Mouse (Mus musculus): ENCODE results near the gene Padi6. TPM values are rescaled to one million over a fixed set of nuclear protein-coding genes. Genes with fewer than 3 reads are reported as not detected.
A peak's percentile ranks its signal among the peaks of the same experiment; 100 is the strongest.

Padi6 gene
- polyA plus RNA-seq, 1 experiment from 2014 or later = not detected

DNA sequence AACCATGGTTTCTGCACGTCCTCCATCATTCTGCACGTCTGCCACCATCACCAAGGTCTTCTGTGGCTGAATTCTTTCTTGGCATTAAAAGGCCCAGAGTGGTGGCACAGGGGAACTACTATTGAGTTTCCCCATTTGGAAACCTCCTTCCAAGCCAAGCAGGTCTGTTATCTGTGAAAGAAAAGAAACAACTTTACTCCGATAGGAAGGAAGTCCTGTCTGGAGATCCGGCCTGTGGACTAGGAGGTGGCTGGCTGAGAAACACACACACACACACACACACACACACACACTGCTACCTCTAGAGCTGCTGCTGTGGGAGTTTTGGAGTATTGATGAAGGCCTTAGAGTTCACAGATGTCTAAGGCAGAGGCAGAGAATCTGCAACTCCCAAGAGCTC, 48.9 kb downstream of the Padi6 start:
- no peak overlapping the region for H3K4me2 ChIP-seq (replicated peaks)
- H3K27me3 ChIP-seq = peaks cover 11% of the 10 kb centered on the region
- no peak overlapping the region for H3K9ac ChIP-seq (replicated peaks)
- no peaks in the 10 kb centered on the region for H3K36me3 ChIP-seq
- no peak overlapping the region for H3K27ac ChIP-seq (replicated peaks)
- 84% methylated on average over 4 of the region's 4 CpGs for WGBS
- ATAC-seq (ENCODE audit: low FRiP score, low read depth) = no peak
- no peaks in the 10 kb centered on the region for H3K9me3 ChIP-seq
- no peak overlapping the region for H3K4me3 ChIP-seq
- no peaks in the 10 kb centered on the region for H3K4me1 ChIP-seq

DNA sequence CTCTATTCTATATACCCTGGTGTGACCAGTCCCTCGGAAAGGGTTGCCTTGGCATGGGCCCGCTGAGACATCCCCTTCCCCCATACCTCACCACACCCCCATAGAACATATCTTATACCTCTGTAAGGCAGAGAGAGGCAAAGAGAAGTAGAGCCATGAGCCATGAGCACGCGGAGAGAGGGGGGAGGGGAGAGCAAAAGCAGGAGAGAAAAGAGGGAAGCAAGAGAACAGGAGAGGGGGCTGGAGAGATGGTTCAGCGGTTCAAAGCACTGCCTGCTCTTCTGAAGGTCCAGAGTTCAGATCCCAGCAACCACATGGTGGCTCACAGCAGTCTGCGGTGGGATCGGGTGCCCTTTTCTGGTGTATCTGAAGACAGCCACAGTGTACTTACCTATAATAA, 51.0 kb downstream of the Padi6 start:
- H3K9me3 ChIP-seq = no peaks in the 10 kb centered on the region
- no peak overlapping the region for H3K4me3 ChIP-seq
- no peak overlapping the region for H3K4me2 ChIP-seq (replicated peaks)
- H3K4me1 ChIP-seq = 0 out of 2 replicates have a peak, but pooled peaks cover 5% of the 10 kb centered on the region
- 0 out of 2 replicates have a peak, but pooled peaks cover 4% of the 10 kb centered on the region for H3K27me3 ChIP-seq
- no peak for ATAC-seq (ENCODE audit: low FRiP score, low read depth)
- no peak overlapping the region for H3K27ac ChIP-seq (replicated peaks)
- WGBS = 72% methylated on average over 7 of the region's 7 CpGs
- H3K9ac ChIP-seq (replicated peaks) = no peak overlapping the region
- H3K36me3 ChIP-seq = no peaks in the 10 kb centered on the region

DNA sequence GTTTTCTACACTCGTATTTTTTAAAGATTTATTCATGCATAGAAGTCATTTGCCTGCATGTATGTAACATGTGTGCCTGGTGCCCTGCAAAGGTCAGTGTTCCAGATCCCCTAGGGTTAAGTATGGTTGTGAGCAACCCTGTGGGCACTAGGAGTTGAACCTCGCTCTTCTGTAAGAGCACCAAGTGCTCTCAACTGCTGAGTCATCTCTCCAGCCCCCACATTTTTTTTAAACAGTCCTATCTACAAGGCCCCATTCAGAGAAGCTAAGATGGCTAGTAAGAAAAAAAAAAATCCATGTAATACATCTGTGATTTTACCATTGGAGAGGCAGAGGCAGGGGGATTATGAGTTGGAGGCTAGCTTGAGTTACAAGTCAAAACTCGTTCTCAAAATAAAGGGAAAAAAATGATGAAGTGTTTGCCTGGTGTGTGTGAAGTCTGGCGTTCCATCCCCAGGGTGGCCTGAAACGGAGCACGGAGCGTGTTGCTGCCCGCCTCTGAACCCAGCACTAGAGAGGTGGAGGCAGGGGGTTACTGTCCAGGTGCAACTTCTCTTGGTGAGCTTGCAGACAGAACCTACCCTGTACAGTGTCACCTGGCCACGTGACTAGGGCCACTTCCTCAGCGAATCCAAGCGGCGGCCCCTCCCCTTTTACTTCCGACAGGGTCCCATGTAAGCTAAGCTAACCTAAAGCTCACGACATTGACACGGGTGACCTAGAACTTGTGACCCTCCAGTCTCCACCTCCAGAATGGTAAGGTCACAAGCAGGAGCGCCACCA, 52.4 kb downstream of the Padi6 start:
- 0 out of 2 replicates have a peak, but pooled peaks cover 5% of the 10 kb centered on the region for H3K4me1 ChIP-seq
- H3K9ac ChIP-seq (replicated peaks) = no peak overlapping the region
- no peak for ATAC-seq (ENCODE audit: low FRiP score, low read depth)
- H3K36me3 ChIP-seq = no peaks in the 10 kb centered on the region
- H3K9me3 ChIP-seq = no peaks in the 10 kb centered on the region
- 82% methylated on average over 16 of the region's 16 CpGs for WGBS
- no peak overlapping the region for H3K4me2 ChIP-seq (replicated peaks)
- H3K27me3 ChIP-seq = peaks cover 13% of the 10 kb centered on the region; the same call in 1 of the 2 replicates
- H3K4me3 ChIP-seq = no peak overlapping the region
- no peak overlapping the region for H3K27ac ChIP-seq (replicated peaks)

DNA sequence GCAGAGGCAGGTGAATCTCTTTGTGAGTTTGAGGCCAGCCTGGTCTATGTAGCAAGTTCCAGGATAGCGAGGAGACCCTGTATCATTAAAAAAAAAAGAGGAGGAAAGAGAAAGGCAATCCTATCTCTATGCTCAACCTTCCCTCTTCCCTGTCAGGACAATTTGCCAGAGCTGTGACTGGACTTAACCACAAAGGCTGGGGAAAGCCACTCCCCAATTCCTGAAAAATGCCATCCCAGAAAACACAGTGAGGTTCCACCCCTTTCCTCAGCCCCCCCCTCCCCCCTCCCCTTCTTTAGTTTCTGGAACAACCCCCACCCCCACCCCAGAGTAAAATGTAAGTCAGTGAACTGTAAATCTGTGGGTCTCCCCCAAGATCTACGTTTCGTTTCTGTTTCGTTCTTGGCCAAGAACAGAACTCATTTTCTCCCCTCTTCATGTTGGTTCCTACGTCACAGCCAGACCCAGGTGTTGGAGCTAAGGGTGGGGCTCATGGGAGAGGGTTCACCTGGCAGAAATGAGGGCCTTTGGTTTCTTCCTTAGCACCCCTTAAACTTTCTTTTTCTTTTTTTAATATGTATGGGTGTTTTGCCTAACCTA, 53.5 kb downstream of the Padi6 start:
- ATAC-seq (ENCODE audit: low FRiP score, low read depth) = no peak
- Histone ChIP-seq H3K27ac (replicated peaks) (no peak overlapping the region), H3K9ac (replicated peaks) (no peak overlapping the region), H3K27me3 (peaks cover 14% of the 10 kb centered on the region; the same call in 1 of the 2 replicates), H3K4me1 (peaks cover 12% of the 10 kb centered on the region), H3K9me3 (no peaks in the 10 kb centered on the region), H3K4me3 (no peak overlapping the region), H3K36me3 (no peaks in the 10 kb centered on the region), H3K4me2 (replicated peaks) (no peak overlapping the region)
- 92% methylated on average over 5 of the region's 5 CpGs for WGBS

DNA sequence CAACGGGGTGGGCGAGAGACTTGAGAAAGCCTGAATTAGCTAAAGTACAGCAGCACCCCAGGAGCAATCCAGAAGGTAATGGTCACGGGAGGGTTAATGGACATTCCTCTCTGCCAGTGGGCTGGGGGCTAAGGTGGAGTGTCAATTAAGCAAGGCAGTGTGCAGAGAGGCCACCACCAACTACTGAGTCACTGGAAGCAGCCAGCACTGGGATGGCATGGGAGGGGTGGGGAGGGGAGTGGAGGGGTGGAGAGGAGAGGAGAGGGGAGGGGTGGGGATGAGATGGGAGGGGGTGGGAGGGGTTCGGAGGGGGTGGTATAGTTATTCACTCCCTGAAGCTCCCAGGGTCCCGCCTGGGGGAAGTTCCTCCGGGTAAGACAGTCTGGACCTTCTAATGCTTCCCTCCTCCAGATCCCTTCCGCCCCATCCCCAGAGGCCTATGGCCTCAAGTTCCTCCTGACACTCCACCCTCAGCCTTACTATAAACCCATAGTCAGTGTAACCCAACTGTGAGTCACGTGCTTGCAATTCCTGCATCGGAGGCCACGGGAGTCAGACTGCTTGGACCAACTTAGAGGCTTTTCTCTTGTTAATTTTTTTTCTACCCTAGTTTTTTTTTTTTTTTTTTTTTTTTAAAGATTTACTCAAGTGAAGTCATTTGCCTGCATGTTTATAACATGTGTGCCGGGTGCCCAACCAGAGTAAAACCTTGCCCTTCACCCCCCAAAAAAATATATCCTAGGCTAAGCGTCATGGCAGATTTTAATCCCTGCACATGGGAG, 54.2 kb downstream of the Padi6 start:
- H3K36me3 ChIP-seq = no peaks in the 10 kb centered on the region
- WGBS = 67% methylated on average over 11 of the region's 12 CpGs
- H3K9me3 ChIP-seq = no peaks in the 10 kb centered on the region
- no peak overlapping the region for H3K4me2 ChIP-seq (replicated peaks)
- H3K4me1 ChIP-seq = peaks cover 16% of the 10 kb centered on the region
- H3K4me3 ChIP-seq = no peak overlapping the region
- peaks cover 14% of the 10 kb centered on the region; the same call in 1 of the 2 replicates for H3K27me3 ChIP-seq
- no peak overlapping the region for H3K9ac ChIP-seq (replicated peaks)
- no peak for ATAC-seq (ENCODE audit: low FRiP score, low read depth)
- H3K27ac ChIP-seq (replicated peaks) = no peak overlapping the region

DNA sequence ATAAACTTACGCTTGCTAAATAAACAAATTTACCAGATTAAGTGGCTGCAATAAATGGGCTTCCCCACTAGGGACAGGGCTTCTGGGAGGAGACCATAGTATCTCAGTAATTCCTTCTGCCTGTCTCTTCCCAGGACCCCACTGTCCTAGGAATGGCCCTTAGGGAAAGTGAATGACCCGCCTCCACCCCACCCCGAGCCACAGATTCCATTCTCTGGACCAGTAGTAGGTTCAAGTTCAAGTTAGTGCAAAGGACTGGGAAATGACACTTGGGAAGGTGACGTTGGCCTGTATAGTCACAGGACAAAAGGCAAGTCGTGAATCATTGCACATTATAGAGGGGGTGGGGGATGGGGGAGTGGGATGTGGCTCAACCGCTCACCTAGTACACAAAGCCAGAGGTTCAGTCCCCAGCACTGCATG, 57.6 kb downstream of the Padi6 start:
- WGBS = 67% methylated on average over 6 of the region's 6 CpGs
- Histone ChIP-seq H3K9ac (replicated peaks) (no peak overlapping the region), H3K36me3 (no peaks in the 10 kb centered on the region), H3K9me3 (no peaks in the 10 kb centered on the region), H3K4me2 (replicated peaks) (no peak overlapping the region), H3K4me3 (no peak overlapping the region), H3K27ac (replicated peaks) (no peak overlapping the region), H3K4me1 (peaks cover 16% of the 10 kb centered on the region), H3K27me3 (peaks cover 10% of the 10 kb centered on the region; the same call in 1 of the 2 replicates)
- ATAC-seq (ENCODE audit: low FRiP score, low read depth) = no peak

DNA sequence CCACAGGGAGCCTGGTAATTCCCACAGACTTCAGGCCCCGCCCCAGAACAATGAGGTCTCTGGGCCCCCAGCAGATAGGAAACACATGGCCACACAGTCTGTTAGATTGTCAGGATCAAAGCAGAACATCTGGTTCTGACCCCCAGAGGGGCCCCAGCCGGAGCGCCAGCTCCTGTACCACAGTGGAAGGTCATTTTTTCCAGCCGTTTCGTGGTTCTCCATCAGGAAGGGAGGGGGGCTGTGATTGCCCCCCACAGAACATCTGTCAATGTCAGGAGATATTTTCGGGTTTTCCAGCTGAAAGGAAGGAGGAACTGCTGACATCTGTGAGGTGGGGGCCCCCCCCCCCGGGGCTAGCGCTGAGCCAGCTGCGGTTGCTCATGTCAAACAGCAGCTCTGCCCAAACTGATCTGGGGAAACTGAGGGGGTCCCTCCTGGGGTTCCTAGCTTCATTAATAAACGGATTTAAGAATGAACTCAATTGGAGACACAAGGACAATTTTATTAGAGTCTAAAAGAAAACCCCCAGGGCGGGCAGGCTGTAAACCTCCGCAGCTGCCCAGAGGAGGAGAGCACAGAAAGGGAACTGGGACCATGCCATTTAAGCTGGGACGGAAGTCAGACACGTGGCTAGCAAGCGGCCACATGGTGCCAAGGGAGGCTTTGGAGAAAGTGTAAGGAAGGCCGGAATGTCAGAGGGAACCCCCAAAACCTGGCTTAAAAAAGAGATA, 58.1 kb downstream of the Padi6 start:
- Histone ChIP-seq H3K4me2 (replicated peaks) (peak overlapping the region; percentile 29), H3K4me1 (peaks cover 20% of the 10 kb centered on the region), H3K27ac (replicated peaks) (no peak overlapping the region), H3K4me3 (no peak overlapping the region), H3K9me3 (no peaks in the 10 kb centered on the region), H3K9ac (replicated peaks) (no peak overlapping the region), H3K27me3 (peaks cover 10% of the 10 kb centered on the region; the same call in 1 of the 2 replicates), H3K36me3 (no peaks in the 10 kb centered on the region)
- ATAC-seq (ENCODE audit: low FRiP score, low read depth) = no peak
- WGBS = 21% methylated on average over 16 of the region's 16 CpGs

DNA sequence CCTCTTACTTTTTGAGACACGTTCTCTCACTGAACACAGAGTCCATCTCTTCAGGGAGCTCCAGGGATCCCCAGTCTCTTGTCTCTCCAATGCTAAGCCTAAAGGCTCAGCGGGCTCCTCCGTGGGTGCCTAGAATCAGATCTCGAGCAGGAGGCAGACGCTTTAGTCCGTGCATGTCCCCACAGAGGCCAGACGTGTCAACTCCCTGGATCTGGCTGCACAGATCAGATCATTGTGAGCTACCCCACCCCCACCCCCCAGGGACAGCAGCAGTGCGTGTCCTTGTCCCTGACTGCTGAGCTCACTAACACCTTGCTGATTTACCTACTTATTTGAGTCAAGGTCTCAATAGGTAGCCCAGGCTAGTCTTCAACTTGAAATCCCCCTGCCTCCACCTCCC, 58.8 kb downstream of the Padi6 start:
- H3K9me3 ChIP-seq = no peaks in the 10 kb centered on the region
- no peak overlapping the region for H3K4me3 ChIP-seq
- H3K36me3 ChIP-seq = no peaks in the 10 kb centered on the region
- H3K27ac ChIP-seq (replicated peaks) = no peak overlapping the region
- no peak overlapping the region for H3K4me2 ChIP-seq (replicated peaks)
- peaks cover 10% of the 10 kb centered on the region; the same call in 1 of the 2 replicates for H3K27me3 ChIP-seq
- peak; percentile 41; the same call in 1 of the 2 replicates for ATAC-seq (ENCODE audit: low FRiP score, low read depth)
- peaks cover 20% of the 10 kb centered on the region for H3K4me1 ChIP-seq
- WGBS = 46% methylated on average over 8 of the region's 8 CpGs
- H3K9ac ChIP-seq (replicated peaks) = no peak overlapping the region

DNA sequence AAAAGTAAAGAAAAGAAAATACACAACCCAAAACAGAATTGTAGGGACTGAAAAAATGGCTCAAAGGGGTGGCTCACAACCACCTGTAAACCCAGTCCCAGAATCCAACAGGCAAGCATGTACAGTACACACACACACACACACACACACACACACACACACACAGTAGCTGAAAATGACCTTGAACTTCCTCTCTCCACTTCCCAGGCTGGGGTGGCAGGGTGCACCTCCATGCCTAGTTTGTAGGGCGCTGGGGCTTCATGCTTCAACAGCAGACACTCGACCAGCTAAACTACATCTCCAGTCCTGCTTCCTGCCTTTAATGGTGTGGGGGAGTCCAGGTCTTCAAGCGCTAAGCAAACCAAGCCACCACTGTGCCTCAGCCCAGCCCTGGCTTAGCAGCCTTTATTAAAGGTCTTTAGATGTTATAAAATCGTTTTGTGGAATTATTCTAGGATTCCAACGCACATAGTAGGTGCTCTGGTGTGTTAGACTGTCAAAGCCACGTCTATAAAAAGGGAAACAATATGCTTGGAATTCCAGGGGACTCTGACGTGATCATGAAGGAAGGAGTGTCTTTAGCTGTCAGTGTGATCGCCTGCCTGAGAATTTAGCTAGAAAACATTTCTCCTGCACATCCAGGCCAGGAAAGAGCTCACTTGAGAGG, 61.6 kb downstream of the Padi6 start:
- Histone ChIP-seq H3K27me3 (peaks cover 8% of the 10 kb centered on the region; the same call in 1 of the 2 replicates), H3K27ac (replicated peaks) (no peak overlapping the region), H3K4me1 (peaks cover 15% of the 10 kb centered on the region), H3K36me3 (no peaks in the 10 kb centered on the region), H3K4me3 (no peak overlapping the region), H3K9me3 (no peaks in the 10 kb centered on the region), H3K4me2 (replicated peaks) (no peak overlapping the region), H3K9ac (replicated peaks) (no peak overlapping the region)
- 68% methylated on average over 8 of the region's 8 CpGs for WGBS
- no peak for ATAC-seq (ENCODE audit: low FRiP score, low read depth)

DNA sequence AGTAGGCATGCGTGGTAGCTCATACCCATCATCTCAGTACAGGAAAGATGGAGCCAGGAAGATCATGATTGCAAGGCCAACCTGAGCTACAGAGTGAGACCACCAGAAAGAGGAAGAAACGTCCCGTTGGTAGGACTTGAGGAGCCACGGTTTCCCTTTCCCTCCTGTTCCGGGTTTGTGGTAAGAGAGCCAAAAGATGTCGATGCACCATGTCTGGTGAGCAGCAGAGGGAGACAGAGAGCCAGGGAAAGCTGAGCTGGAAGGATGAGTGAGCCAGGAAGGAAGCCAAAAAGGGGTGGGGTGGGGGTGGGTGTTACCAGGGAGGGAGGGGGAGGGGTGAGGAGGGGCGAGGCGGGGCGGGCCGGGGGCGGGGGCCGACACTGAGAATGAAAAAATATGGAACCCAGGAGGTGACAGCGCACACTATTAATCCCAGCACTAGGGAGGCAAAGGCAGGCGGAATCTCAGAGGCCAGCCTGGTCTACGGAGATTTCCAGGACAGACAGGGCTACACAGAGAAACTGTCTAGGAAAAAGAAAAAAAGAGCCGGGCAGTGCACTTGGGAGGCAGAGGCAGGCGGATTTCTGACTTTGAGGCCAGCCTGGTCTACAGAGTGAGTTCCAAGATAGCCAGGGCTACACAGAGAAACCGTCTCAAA, 62.6 kb downstream of the Padi6 start:
- Histone ChIP-seq H3K27ac (replicated peaks) (no peak overlapping the region), H3K27me3 (no peaks in the 10 kb centered on the region), H3K4me2 (replicated peaks) (0 out of 2 replicates have a peak overlapping the region, but pooled peaks have one; percentile 21), H3K9ac (replicated peaks) (no peak overlapping the region), H3K36me3 (no peaks in the 10 kb centered on the region), H3K4me1 (peaks cover 15% of the 10 kb centered on the region), H3K9me3 (no peaks in the 10 kb centered on the region), H3K4me3 (no peak overlapping the region)
- no peak for ATAC-seq (ENCODE audit: low FRiP score, low read depth)
- 42% methylated on average over 12 of the region's 18 CpGs for WGBS

DNA sequence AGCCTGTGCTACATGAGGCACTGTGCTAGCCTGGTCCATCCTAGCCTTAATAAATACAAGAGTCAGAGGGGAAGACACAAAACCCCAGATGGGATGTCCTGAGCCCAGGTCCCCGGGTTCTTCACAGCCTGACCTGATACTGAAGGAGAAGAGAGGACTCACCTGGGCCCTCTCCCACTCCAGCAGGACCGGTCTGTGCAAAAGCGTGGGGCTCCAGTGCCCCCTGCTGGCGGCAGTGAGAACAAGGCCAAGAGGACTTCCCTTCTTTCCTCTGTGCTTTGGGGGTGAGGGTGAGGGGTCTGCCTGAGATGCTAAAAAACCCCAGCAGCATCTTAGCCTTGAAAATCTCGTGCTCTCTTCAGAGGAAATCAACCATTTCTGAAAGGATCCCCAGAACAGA, 63.4 kb downstream of the Padi6 start:
- Histone ChIP-seq H3K36me3 (no peaks in the 10 kb centered on the region), H3K9me3 (no peaks in the 10 kb centered on the region), H3K27me3 (no peaks in the 10 kb centered on the region), H3K4me3 (no peak overlapping the region), H3K4me1 (peaks cover 13% of the 10 kb centered on the region), H3K27ac (replicated peaks) (no peak overlapping the region), H3K9ac (replicated peaks) (no peak overlapping the region), H3K4me2 (replicated peaks) (no peak overlapping the region)
- whole genome bisulfite sequencing = 10% methylated on average over 5 of the region's 5 CpGs
- ATAC-seq (ENCODE audit: low FRiP score, low read depth) = no peak

Data from midbrain, embryonic 12.5 days (tissue).